ENCODE assay signal across 8 mouse cellular contexts in genomic region chr11:96963580-96963979, GRCm38 (mm10). TPM values are rescaled to one million over a fixed set of nuclear protein-coding genes. Genes with fewer than 3 reads are reported as not detected.
DNase-seq lines count a peak whose midpoint lies in the region; ATAC-seq and TF ChIP-seq lines count a peak whose summit lies in the region.

No protein-coding gene starts in this region.

- peak; percentile 92 for TF ChIP-seq EP300 in ES-Bruce4 (IDR thresholded peaks at IDR 0.05; ENCODE audit: insufficient read depth, low read depth, low read length)
- no peak for TF ChIP-seq EP300 in lung, postnatal 0 days (IDR thresholded peaks at IDR 0.05)

- peak; percentile 95 for TF ChIP-seq CTCF in ES-Bruce4 (IDR thresholded peaks at IDR 0.05; ENCODE audit: low read depth, low read length)
- TF ChIP-seq CTCF in lung, postnatal 0 days (IDR thresholded peaks at IDR 0.05), result peak; percentile 95

- peaks cover 14% of the 10 kb centered on the region for H3K36me3 ChIP-seq in ES-Bruce4 (ENCODE audit: control insufficient read depth, insufficient read depth, low read length, poor library complexity, severe bottlenecking)
- peaks cover 60% of the 10 kb centered on the region for H3K36me3 ChIP-seq in hindbrain, embryonic 10.5 days
- H3K36me3 ChIP-seq in lung, postnatal 0 days (ENCODE audit: insufficient read depth, low read length), result peaks cover 20% of the 10 kb centered on the region; the same call in 1 of the 2 replicates

- 23% methylated on average over 8 of the region's 8 CpGs for WGBS in hindbrain, embryonic 10.5 days
- WGBS in lung, postnatal 0 days, result 12% methylated on average over 8 of the region's 8 CpGs

- peaks cover 4% of the 10 kb centered on the region for H3K4me1 ChIP-seq in ES-Bruce4 (ENCODE audit: control insufficient read depth, insufficient read depth, low read length)
- peaks cover 17% of the 10 kb centered on the region; the same call in 1 of the 2 replicates for H3K4me1 ChIP-seq in hindbrain, embryonic 10.5 days (replicated peaks)
- peaks cover 17% of the 10 kb centered on the region; the same call in 1 of the 2 replicates for H3K4me1 ChIP-seq in lung, postnatal 0 days (ENCODE audit: insufficient read depth, low read depth, low read length)

- DNase-seq in forelimb bud, embryonic 11.5 days (ENCODE audit: low read depth, low spot score), result peak; percentile 81
- DNase-seq in hindbrain, embryonic 10.5 days (ENCODE audit: low spot score), result peak; percentile 86
- DNase-seq in layer of hippocampus, postnatal 10 days (ENCODE audit: low spot score in 2 of 2), result peak; percentile 92 to 93
- DNase-seq in lung, postnatal 0 days (ENCODE audit: low spot score), result peak; percentile 93
- DNase-seq in ovary, postnatal 36 days (ENCODE audit: low spot score), result peak; percentile 86
- DNase-seq in thymus, postnatal 14 days, result peak; percentile 91

- H3K9ac ChIP-seq in ES-Bruce4 (ENCODE audit: low read depth, poor library complexity, severe bottlenecking), result peak overlapping the region; percentile 39
- no peak overlapping the region for H3K9ac ChIP-seq in lung, postnatal 0 days (replicated peaks; ENCODE audit: low read depth)

- H3K27me3 ChIP-seq in ES-Bruce4 (ENCODE audit: control insufficient read depth, insufficient read depth, low read length, poor library complexity, severe bottlenecking), result no peaks in the 10 kb centered on the region
- H3K27me3 ChIP-seq in hindbrain, embryonic 10.5 days (ENCODE audit: insufficient read depth, poor library complexity, severe bottlenecking), result no peaks in the 10 kb centered on the region
- no peaks in the 10 kb centered on the region for H3K27me3 ChIP-seq in lung, postnatal 0 days (replicated peaks; ENCODE audit: insufficient read depth, low read length)

- no peak for TF ChIP-seq POLR2A in ES-Bruce4 (IDR thresholded peaks at IDR 0.05; ENCODE audit: insufficient read depth, low read length)

- peak overlapping the region; percentile 63; the same call in 1 of the 2 replicates for H3K27ac ChIP-seq in ES-Bruce4 (ENCODE audit: insufficient read depth, low read length)
- no peak overlapping the region; the same call in 1 of the 2 replicates for H3K27ac ChIP-seq in hindbrain, embryonic 10.5 days
- no peak overlapping the region for H3K27ac ChIP-seq in lung, postnatal 0 days (ENCODE audit: low read length)

- ATAC-seq in cerebellum, adult (ENCODE audit: insufficient number of reproducible peaks, low FRiP score, low TSS enrichment), result peak; percentile 75; the same call in 1 of the 2 replicates
- peak; percentile 82 for ATAC-seq in lung, postnatal 0 days

- no peak overlapping the region for H3K4me3 ChIP-seq in ES-Bruce4 (ENCODE audit: low read depth, low read length)
- H3K4me3 ChIP-seq in hindbrain, embryonic 10.5 days, result no peak overlapping the region
- H3K4me3 ChIP-seq in lung, postnatal 0 days (ENCODE audit: low read depth, low read length), result no peak overlapping the region

- no peaks in the 10 kb centered on the region for H3K9me3 ChIP-seq in ES-Bruce4 (replicated peaks; ENCODE audit: control insufficient read depth, insufficient read depth, low read length, poor library complexity, severe bottlenecking)
- H3K9me3 ChIP-seq in hindbrain, embryonic 10.5 days, result no peaks in the 10 kb centered on the region
- no peaks in the 10 kb centered on the region for H3K9me3 ChIP-seq in lung, postnatal 0 days (ENCODE audit: low read length)

- H3K4me2 ChIP-seq in lung, postnatal 0 days (replicated peaks; ENCODE audit: low read depth, low read length), result no peak overlapping the region

RNA-seq across cellular contexts. Expression of gene Sp2, which starts 19.2 kb away (rescaled TPM):
- polyA plus RNA-seq in ES-Bruce4 (2011; ENCODE audit: insufficient read depth, insufficient read length, low read depth, missing spikeins), result 29.0 and 30.5 TPM in 2 replicates
- 29.5 and 31.4 TPM in 2 replicates for polyA plus RNA-seq in hindbrain, embryonic 10.5 days (2016; fragmentation: Nextera tagmentation; extraction: Ambion mirVana)
- 10 to 100 TPM; 11.5 to 12.0 TPM for total RNA-seq in layer of hippocampus, postnatal 10 days (2021)
- polyA plus RNA-seq in lung, postnatal 0 days (2015; fragmentation: Nextera tagmentation; extraction: Ambion mirVana), result 9.1 and 10.6 TPM in 2 replicates

RNA-seq across cellular contexts. Expression of gene Pnpo, which starts 19.8 kb away (rescaled TPM):
- 23.6 and 24.1 TPM in 2 replicates for polyA plus RNA-seq in ES-Bruce4 (2011; ENCODE audit: insufficient read depth, insufficient read length, low read depth, missing spikeins)
- 31.4 and 36.4 TPM in 2 replicates for polyA plus RNA-seq in hindbrain, embryonic 10.5 days (2016; fragmentation: Nextera tagmentation; extraction: Ambion mirVana)
- 10 to 100 TPM; 28.0 to 28.8 TPM for total RNA-seq in layer of hippocampus, postnatal 10 days (2021)
- polyA plus RNA-seq in lung, postnatal 0 days (2015; fragmentation: Nextera tagmentation; extraction: Ambion mirVana), result 28.7 and 30.0 TPM in 2 replicates

RNA-seq across cellular contexts. Expression of gene Prr15l, which starts 35.7 kb away (rescaled TPM):
- 10.9 and 11.1 TPM in 2 replicates for polyA plus RNA-seq in ES-Bruce4 (2011; ENCODE audit: insufficient read depth, insufficient read length, low read depth, missing spikeins)
- polyA plus RNA-seq in hindbrain, embryonic 10.5 days (2016; fragmentation: Nextera tagmentation; extraction: Ambion mirVana), result 0.37 and 0.75 TPM in 2 replicates
- total RNA-seq in layer of hippocampus, postnatal 10 days (2021), result not detected
- polyA plus RNA-seq in lung, postnatal 0 days (2015; fragmentation: Nextera tagmentation; extraction: Ambion mirVana), result 126 and 127 TPM in 2 replicates

RNA-seq across cellular contexts. Expression of gene Cdk5rap3, which starts 47.3 kb away (rescaled TPM):
- polyA plus RNA-seq in ES-Bruce4 (2011; ENCODE audit: insufficient read depth, insufficient read length, low read depth, missing spikeins), result 93.3 and 109 TPM in 2 replicates
- 112 and 124 TPM in 2 replicates for polyA plus RNA-seq in hindbrain, embryonic 10.5 days (2016; fragmentation: Nextera tagmentation; extraction: Ambion mirVana)
- total RNA-seq in layer of hippocampus, postnatal 10 days (2021), result 10 to 100 TPM; 53.4 to 59.6 TPM
- 46.4 and 48.0 TPM in 2 replicates for polyA plus RNA-seq in lung, postnatal 0 days (2015; fragmentation: Nextera tagmentation; extraction: Ambion mirVana)

RNA-seq across cellular contexts. Expression of gene Sp6, which starts 49.6 kb away (rescaled TPM):
- polyA plus RNA-seq in ES-Bruce4 (2011; ENCODE audit: insufficient read depth, insufficient read length, low read depth, missing spikeins), result 12.4 and 13.5 TPM in 2 replicates
- polyA plus RNA-seq in hindbrain, embryonic 10.5 days (2016; fragmentation: Nextera tagmentation; extraction: Ambion mirVana), result 1.6 and 2.3 TPM in 2 replicates
- total RNA-seq in layer of hippocampus, postnatal 10 days (2021), result 1 to 10 TPM; 1.4 TPM
- polyA plus RNA-seq in lung, postnatal 0 days (2015; fragmentation: Nextera tagmentation; extraction: Ambion mirVana), result 0.56 and 0.81 TPM in 2 replicates

Comparison
In these comparisons a context has a peak if more than half of its experiments do, and no peak if none do; other contexts are left out.
1. RNA of gene Prr15l, which starts 35.7 kb away (polyA plus RNA-seq): 126 to 127 TPM in lung, postnatal 0 days; 10.9 to 11.1 TPM in ES-Bruce4 and 0.37 to 0.75 TPM in hindbrain, embryonic 10.5 days; every median in the first group is over 10 times any median in the second.
2. Peak in every context shown above with its lines, with median percentiles within 50 percentile points of each other: DNase-seq.